Mouse (Mus musculus) c-Kit-negative CD71-positive TER-119-positive erythroid progenitor cells, embryonic 14.5 days (primary cell): ENCODE measurements around the gene Cdh23.
A peak's percentile ranks its signal among the peaks of the same experiment; 100 is the strongest.

Experiments
- DNase-seq: peaks from one replicate; pipeline ENCODE4 v3.0.0-alpha.2; 2013; ENCODE audit warnings: low read depth, low spot score

Cdh23 gene

DNA sequence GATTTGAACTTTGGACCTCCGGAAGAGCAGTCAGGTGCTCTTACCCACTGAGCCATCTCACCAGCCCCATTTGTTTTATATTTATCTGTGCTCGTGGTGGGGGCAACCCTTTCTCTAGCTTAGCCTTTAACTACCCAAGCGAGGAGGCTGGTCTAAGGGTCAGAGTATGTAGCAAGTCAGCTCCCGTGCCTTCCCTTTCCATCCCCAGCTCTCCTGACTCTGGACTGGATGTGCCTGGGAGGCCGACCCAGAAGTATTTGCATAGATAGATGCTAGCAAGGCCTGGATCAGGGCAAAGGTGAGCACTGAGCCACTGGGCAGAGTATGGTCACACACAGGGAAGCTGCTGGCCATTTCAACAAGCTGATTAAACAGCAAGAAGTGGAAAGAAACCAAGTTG, 12.5 kb upstream of the Cdh23 start:
- no peak for DNase-seq

DNA sequence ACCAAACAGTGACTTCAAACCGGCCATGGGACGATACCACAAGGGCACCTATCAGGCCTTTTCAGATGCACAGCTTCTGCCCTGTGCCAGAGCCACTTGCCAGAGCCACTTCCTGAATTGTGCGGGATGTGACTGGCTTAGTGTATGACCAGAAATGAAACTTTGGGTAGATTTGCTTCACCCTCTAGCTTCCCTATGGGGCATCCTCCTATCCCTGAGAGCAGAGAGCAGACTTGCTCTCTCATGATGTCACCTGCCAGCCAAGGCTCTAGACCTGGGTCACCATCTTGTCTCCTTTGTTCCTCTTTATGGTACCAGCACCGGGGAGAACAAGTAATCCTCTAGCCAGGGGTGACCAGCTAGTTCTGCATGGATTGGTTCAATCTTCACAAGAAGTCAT, 10.0 kb upstream of the Cdh23 start:
- no peak for DNase-seq

DNA sequence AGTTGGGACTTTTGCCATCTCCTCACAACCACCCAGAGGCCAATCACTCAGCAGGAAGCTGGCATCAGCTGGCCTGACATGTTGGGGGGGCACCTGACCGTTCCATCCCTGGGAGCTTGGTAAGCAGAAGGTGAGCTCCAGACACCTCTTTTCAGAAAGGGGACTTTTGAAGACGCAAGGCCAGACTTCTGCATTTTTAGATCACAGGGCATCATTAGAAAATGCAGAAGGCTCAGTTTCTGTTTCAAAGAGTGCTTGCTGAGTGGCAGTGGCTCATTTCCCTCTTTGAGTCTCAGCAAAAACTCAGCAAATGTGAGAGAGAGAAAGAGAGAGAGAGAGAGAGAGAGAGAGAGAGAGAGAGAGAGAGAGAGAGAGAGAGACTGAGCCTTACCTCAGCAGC, 8.8 kb upstream of the Cdh23 start:
- DNase-seq: no peak

DNA sequence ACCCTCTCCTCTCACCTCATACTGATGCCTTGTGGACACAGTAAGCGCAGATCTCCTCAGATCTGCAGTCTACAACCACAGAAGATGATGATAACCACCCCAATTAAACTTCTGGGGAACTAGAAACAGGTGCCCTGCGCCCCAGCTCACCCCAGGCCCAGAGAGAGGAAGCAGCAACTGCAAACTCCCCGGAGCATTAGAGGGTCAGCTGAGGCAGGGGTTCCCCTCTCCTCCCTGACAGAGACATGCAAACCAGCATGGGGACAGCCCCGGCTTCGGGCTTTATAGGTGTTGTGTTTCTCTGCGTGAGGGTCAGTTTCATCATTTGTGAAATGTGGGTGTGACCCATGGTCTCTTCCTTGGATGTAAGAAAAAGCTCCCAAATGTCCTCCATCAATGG, 1.5 kb upstream of the Cdh23 start:
- DNase-seq: no peak

DNA sequence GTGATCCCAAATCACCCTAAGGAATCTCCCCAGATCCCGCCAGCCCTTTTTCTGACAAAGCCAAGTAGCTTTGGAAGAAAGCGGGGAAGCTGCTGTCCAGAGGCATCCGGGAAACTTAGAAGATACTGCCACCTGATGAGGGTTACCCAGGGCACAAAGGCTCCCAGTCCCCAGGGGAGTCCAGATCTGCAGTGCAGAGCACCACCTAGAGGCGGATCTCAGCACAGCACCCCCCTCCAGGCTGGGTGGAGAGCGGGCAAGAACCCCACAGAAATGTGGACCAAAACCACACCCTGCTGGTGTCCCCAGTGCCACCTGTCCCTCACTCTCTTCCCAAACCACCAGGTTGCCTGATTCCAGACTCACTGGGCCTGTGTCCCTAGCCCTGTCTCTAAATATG, 685 bp upstream of the Cdh23 start:
- DNase-seq: peak; percentile 3

DNA sequence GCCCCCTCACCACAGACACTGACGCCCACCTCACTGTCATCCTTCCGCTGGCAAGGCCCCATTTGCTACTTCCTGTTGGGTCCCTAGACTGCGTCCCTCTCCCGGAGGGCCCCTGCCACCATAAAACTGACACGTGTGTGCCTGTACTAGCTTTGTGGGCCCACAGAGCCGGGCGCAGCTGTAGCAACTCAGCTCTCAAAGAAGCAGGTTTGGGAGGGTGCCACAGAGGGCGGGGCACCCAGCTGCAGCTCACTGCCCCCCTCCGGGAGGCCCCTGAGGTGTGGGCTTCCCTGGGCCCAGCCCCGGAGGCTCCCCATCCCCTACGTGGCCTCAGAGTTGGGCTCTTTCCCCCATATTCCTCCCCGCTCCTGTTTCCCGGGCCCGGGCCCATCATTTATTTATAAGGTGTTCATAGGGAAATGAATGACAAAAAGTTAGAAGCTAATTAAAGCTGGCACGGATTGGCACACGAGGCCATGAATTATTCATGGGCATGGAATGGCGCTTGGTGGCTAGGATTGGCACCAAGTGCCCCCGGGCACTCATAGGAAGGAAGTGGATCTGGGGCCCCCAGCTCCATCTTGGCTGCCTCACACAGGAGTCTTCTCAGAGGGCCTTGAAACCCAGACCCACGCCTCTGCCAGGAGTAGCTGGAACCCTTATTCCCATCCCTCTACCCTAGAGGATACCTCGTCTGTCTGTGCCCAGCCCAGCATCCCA, 4.5 kb downstream of the Cdh23 start:
- DNase-seq: no peak

DNA sequence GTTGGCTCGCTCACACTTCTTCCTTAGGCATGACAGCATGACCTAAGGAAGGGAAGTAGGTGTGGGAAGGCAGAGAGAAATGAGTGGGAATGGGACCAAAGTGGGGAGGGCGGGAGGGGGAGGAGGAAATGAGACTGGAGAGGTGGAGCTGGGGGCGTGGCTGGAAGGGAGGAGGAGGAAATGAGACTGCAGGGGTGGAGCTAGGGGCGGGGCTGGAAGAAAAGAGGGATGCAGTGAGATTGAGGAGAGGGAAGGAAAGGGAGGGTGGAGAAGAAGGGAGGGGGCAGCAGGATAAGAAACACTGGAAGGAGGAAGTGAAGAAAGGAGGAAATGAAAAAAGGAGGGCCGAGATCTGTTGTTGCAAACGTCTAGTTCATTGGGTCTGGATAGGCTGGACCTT, 5.3 kb downstream of the Cdh23 start:
- no peak for DNase-seq

DNA sequence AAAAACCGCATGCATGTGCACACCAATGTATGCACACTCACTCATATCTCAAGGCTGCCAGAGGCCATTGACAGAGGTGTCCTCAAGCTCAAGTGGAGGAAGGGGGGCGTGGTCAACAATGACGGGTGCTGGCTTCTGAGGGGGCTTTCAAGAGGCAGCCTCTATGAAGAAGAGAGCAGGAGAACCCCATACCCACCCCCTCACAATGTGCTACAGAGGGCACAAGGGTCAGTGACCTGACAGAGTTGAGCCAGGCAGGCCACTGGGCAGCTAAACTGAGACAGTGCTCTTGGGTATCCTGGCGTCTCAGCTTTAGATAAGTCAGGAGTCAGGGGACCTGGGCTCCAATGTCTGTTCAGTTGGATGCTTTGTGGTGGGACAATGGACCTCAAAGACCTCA, 6.9 kb downstream of the Cdh23 start:
- DNase-seq: no peak

DNA sequence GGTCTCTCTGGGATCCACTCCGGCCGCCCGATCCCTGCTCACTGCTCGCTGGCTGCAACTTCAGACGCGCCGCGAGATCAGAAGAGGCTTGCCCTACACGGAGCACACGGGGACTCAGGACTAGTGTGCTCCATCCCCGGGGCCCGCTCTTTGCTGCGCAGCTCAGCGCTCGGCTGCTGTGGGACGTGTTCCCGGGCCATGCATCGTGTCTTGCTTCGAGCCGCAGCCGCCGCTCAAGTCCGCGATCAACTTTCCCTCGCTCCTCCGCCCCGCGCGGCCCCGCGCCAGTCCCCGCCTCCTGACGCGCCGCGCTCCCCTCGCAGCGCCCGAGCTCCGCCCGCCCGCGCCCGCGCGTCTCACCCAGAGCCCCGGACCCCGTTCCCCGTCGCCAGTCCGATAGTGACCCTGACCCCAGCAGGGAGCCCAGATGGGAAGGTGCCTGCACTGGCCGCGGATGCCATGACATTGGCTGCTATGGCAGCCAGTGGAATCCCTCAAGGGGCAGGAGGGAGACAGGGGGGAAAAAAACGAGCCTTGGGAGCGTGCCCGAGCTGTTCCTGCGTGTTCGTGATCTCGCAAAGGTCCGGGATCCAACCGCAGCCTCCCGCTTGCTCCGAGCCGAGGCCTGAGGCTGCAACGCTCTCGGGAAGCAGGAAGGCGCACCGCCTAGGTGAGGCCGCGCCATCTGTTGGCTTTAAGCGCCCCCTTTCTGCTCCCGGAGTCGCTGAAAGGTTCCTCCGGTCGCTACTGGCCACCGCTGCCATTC, 9.1 kb downstream of the Cdh23 start:
- DNase-seq: no peak

DNA sequence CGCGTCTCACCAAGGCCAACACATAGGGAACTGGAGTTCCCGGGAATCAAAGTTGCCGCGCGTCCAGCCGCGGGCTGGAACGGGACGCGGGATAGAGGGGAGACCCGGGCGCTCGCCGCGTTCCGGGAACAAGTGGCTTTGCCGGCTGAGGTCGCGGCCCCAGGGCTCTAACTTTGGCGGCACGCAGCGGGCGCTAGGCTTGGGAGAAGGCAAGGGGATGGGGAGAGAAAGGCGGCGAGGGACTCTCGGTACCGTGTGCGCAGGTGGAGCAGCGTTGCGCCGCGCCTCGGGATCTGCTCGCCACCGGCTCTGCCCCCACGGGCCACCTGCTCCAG, 9.7 kb downstream of the Cdh23 start:
- DNase-seq: no peak

DNA sequence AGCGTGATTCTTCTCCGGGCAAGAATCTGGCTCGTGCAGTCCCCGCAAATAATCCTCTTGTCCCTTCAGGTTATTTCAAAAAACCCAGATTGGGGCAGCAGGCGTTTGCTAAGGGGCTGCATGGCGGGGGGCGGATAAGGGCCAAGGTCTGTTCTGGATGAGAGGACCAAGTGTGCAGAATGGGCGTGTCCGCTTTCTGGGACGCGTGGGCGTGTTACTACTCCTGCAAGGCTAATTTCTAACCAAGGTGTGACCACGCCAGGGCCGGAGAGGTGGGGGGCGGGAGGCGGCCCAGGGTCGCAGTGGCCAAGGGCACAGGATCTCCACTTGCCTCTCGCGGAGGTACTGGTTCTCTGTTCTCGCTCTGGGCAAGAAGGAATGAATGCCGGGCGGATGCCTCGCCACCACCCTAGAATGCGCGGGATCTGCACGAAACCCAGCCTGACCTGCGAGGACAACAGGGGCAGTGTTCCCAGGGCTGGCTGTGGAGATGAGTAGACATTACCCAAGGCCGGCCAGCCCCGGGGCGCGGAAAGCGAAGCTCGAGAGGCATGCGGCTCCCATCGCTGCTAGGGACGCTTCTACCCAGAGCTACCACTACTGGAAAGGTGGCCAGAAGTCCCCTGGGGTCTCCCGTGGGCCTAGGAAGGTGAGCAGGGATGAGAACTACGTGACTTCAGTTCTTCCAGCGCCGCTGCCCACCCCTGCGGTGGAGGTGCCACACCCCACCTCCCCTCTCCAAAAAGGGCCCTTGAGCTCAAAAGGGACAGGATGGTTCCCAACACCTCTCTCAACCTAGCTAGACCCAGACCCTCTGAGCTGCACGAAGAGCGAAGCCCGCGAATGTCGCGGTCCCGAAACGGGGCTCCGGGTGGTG, 10.3 kb downstream of the Cdh23 start:
- DNase-seq: no peak

DNA sequence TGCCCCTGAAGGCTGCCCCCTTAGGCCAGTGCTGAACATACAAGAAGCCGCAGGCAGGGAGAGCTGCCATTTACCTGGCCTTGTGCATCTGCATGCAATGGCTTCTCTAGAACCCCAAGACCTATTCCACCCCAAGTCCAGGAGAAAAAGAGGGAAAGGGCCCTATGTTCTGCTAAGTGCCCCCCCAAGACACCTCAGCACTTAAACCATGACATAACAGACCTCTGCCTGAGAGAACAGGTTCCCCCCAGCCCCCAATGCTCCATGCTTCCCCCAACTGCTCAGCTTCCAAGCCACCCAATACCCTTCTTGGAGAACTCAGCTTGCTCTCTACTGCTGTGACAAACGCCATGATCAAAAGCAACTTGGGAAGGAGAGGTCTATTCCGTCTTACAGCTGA, 17.4 kb downstream of the Cdh23 start:
- DNase-seq: no peak

DNA sequence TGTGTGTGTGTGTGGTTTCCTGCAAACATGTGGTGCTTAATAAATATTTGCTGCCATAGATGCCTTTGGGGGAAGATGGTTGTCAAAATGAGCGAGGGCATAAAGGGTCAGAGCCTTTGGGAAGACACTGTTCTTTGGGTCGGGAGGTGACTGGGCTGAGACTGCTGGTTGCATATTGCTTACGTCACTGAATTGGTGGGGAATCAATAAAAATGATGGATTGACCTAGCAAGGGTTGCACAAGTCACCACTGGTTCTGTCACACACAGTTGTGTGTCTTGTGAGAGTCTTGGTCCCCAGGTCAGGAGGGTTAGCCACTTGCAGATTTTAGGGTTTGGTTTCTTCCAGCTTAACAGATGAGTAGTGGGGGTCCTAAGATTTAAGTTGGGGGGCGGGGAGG, 19.0 kb downstream of the Cdh23 start:
- no peak for DNase-seq

DNA sequence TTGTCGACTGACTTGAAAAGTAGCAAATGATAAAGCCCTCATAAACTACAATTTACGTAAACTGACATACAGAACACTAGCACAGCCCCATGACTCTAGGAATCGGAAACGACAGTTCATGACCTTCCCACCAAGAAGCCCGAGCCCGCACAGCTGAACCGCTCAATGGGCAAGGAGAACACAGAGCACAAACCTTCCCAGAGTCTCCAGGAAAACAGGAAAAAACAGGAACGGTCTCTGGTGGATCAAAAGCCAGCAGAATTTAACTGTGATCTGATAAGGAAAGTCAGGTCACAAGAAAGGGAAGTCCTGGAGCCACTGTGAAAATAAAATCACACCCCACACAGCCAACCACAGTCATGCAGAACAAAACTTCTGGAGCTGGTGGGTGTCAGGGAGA, 26.1 kb downstream of the Cdh23 start:
- DNase-seq: no peak

DNA sequence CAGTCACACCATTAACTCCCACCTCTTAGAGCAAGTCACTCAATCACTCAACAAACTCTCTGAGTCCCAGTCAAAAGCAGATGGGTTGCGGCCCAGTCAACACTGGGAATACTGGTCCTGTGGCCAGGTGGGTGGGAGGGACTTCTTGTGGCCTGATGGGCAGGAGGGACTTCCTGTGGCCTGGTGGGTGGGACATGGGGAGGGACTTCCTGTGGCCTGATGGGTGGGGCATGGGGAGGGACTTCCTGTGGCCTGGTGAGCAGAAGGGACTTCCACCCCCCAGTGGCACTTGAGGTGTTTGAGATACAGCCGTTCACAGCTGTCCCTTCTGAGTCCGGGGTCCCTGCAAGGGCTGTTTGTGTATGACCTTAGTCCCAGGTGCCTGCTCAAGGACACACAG, 27.7 kb downstream of the Cdh23 start:
- DNase-seq: no peak

DNA sequence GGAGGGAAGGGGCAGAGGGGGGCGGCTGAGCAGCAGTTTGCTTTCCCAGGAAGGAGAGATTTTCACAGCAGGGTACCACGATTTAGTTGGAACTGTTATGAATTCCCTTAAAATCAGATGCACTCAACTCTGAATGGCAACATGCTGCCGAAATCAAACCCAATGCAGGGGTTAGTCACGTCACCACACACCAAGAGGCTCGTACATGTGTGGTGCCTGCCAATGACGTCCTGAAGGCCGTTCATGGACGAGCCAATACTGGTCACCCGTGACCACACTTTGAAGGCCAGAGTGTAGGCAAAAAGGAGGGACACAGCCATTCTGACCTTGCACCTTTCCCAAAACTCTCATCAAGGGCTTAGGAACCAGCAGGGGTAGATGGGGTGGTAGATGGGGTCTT, 35.3 kb downstream of the Cdh23 start:
- DNase-seq: no peak

DNA sequence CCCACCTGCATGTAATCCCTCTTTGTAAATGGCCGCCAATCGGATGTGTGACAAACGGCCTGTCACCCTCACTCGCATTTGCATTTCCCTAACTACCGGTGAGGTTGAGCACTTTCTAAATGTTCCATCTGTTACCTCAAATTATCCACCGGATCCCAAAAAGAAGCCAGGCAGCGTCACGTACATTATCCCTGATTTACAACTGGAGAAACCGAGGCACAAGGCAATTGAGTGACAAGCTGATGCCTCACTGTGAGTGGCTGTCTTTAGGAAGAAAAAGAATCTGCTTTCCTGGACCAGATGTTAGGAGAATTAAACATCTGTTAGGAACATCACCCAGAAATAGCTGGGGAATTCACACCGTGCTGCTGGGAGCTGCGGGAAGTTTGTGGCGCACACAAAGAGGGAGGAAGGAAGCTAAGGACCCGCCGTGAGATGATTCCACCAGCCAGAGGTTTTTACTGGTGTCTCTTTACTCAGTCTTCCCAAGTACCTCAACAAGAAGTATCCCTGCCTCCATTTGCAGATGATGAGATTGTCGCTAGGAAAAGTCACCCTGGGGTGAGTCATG, 36.8 kb downstream of the Cdh23 start:
- no peak for DNase-seq

DNA sequence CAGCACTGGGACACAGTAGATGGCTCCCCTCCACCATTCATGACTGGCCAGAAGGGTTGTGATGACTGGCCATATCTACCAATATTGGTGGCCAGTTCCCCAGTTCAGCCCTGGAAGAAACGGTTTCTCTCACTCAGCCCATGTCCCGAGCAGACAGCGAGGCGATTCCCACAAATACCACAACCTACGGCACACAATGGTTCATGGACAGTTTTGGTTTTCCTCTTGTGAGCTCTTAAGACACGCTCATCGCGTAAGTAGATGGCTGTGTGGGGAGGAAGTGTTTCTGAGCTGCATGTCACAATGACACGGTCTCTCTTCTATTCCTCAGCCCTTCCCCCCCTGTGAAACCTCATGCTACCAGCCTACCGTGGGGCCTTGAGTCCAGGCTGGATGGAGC, 38.1 kb downstream of the Cdh23 start:
- no peak for DNase-seq

DNA sequence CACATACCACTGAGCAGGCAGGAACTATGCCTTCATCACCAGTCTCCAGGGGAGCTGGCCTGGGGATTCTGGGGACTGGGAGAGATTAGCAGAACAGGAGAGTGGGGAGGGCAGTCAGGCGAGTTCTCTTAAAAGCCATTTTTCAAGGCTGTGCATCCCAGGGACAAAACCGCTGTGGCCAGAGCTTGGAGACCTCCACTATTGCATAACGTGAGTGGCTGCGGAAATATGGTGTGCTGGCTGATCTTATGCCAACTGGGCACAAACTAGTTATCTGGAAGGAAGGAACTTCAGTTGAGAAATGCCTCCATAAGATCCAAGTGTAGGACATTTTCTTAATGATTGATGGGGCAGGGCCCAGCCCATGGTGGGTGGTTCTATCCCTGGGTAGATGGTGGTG, 42.6 kb downstream of the Cdh23 start:
- no peak for DNase-seq

DNA sequence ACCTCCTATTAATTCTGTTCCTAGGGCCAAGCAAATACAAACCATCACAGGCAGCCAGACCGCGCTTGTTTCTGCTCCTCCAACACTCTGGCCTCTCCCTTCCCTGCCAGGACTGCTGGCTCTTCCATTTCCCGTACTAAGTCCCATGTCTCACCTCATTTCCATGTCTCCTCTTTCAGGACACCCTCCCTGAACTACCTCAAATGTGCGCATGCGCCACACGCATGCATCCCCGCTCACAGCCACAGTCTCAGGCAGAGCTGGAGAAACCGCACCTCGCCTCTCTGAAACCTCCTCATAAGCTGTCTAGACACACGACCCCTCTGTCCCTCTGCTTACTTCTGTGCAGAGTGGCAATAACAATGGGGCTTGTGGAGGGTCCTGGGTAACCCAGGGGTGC, 43.2 kb downstream of the Cdh23 start:
- DNase-seq: no peak

DNA sequence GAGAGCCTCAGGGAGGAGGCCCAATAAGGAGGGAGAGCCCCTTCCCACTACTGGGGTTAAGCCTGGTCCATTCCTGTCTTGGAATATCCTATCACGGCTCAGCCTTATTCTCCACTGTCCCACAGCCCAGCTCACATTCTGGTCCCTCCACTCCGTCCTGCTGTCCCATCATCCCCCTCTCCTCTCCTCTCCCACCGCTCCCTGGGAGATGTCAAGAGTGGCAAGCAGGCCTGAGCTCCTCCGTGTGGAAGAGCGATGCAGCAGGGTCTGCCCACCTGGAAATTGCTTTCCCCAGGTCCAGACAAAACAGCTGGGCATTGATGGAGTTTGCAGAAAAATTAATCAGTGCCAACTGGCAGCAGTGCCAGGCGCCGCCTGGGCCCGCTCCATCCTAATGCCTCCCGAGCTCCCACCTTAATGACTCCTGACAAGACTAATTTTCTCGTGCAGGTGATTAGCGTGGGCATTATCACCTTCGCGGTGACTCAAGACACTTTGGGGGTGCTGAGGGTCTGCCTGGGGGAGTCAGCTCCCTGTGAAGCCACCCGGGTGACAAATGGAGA, 52.1 kb downstream of the Cdh23 start:
- no peak for DNase-seq

DNA sequence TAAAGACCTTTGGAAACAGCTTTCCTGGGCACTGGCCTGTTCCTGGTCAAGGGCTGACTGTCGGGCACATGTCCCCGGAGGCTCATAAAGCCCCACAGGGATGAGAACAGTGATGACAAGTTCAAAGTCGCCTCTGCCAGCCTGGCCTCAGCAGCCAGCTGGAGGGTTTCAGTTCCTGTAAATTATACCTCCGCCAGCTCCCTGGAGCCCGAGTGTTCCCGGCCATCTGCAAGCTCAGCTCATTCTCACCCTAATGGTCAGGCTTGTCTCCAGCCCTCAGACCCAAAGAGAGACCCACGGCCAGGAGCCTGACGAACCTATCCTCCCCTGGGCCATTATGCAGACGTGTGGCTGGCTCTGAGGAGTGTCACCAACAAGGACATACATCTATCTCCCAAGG, 57.0 kb downstream of the Cdh23 start:
- DNase-seq: no peak
